Mouse (Mus musculus) testis, adult 2 months (tissue): Measurements from ENCODE around the gene Rps6kb1. TPM values are rescaled to one million over a fixed set of nuclear protein-coding genes. Genes with fewer than 3 reads are reported as not detected.

Experiments used
- H3K27ac ChIP-seq: fragments of 200-500 bp; 2 replicates; pipeline ENCODE4 v1.5.1; 2012; ENCODE audit warnings: low read depth, low read length; ENCODE audit not compliant: control insufficient read depth, insufficient read depth
- H3K27me3 ChIP-seq: fragments of 200-500 bp; 2 replicates; pipeline ENCODE4 v1.6.1; 2012; ENCODE audit warnings: mild to moderate bottlenecking, low read length, moderate library complexity; ENCODE audit not compliant: control insufficient read depth, insufficient read depth
- H3K36me3 ChIP-seq: fragments of 200-500 bp; 2 replicates; pipeline ENCODE4 v1.6.1; 2012; ENCODE audit warnings: mild to moderate bottlenecking, low read length; ENCODE audit not compliant: control insufficient read depth, insufficient read depth
- H3K4me1 ChIP-seq: fragments of 200-500 bp; 2 replicates; pipeline ENCODE4 v1.6.1; 2012; ENCODE audit warnings: low read length; ENCODE audit not compliant: control insufficient read depth, insufficient read depth
- H3K4me3 ChIP-seq: fragments of 200-500 bp; 2 replicates; pipeline ENCODE4 v1.5.1; 2012; ENCODE audit warnings: low read depth, mild to moderate bottlenecking, low read length, moderate library complexity, mixed read lengths; ENCODE audit not compliant: control insufficient read depth
- CTCF ChIP-seq: fragments of 200-500 bp; IDR thresholded peaks from 2 replicates; pipeline ENCODE4 v1.5.1; 2012; ENCODE audit warnings: low read depth, mild to moderate bottlenecking, inconsistent platforms, low read length, moderate library complexity; ENCODE audit not compliant: control insufficient read depth, insufficient read depth, insufficient replicate concordance
- POLR2A ChIP-seq: fragments of 200-500 bp; IDR thresholded peaks from 2 replicates; pipeline ENCODE4 v1.6.1; 2012; ENCODE audit warnings: low read depth, mild to moderate bottlenecking, inconsistent platforms, low read length, moderate library complexity; ENCODE audit not compliant: control insufficient read depth
- polyA plus RNA-seq: library from polyadenylated mRNA; depleted of rRNA; stranded (reverse); fragments of >200 nt; gene quantifications from 2 replicates; pipeline ENCODE4 v1.2.3, GENCODE M21; 2012

The Rps6kb1 gene
- polyA plus RNA-seq, 1 experiment: 4.1 TPM

DNA sequence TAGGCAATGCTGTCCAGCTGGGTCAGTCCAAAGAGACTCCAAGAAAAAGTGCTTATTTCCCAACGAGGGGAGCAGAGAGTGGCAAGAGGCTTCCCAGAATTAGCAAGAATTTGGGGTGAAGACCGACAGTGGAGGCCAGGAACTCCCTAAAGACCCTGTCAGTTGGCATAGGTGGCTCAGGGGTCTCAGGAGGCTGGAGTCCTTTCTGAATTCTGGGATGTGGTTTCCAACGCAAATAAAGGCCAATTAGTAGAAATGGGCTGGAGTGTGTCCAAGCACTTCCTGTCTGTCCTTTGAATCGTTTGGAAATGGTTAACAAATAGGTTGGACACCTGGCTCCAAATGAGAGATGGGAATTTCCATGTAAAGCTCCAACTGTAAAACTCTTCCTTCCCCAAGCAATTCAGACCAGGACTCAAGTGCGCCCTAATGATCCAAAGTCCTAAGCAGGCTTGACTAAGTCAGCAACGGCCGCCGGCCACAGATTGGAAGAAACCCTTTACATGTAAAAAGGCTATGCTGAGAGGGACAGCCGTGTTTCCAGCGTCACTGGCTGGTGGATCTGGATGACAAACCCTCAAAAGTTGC, 35.2 kb upstream of the Rps6kb1 start:
- Histone ChIP-seq H3K27ac (no peak overlapping the region; the same call in 1 of the 2 replicates), H3K4me1 (peaks cover 14% of the 10 kb centered on the region)

GRCm38 (mm10) chr11:86578809-86579730, 34.5 kb upstream of the Rps6kb1 start:
- Histone ChIP-seq H3K27me3 (no peaks in the 10 kb centered on the region), H3K27ac (no peak overlapping the region), H3K4me3 (no peak overlapping the region), H3K36me3 (no peaks in the 10 kb centered on the region), H3K4me1 (peaks cover 14% of the 10 kb centered on the region)
- no peak for TF ChIP-seq CTCF
- no peak for TF ChIP-seq POLR2A

More for the DNA sequence above, 35.2 kb upstream of the Rps6kb1 start:
- no peaks in the 10 kb centered on the region for H3K27me3 ChIP-seq
- TF ChIP-seq POLR2A: no peak
- no peak for TF ChIP-seq CTCF
- H3K4me3 ChIP-seq: no peak overlapping the region
- no peaks in the 10 kb centered on the region for H3K36me3 ChIP-seq

DNA sequence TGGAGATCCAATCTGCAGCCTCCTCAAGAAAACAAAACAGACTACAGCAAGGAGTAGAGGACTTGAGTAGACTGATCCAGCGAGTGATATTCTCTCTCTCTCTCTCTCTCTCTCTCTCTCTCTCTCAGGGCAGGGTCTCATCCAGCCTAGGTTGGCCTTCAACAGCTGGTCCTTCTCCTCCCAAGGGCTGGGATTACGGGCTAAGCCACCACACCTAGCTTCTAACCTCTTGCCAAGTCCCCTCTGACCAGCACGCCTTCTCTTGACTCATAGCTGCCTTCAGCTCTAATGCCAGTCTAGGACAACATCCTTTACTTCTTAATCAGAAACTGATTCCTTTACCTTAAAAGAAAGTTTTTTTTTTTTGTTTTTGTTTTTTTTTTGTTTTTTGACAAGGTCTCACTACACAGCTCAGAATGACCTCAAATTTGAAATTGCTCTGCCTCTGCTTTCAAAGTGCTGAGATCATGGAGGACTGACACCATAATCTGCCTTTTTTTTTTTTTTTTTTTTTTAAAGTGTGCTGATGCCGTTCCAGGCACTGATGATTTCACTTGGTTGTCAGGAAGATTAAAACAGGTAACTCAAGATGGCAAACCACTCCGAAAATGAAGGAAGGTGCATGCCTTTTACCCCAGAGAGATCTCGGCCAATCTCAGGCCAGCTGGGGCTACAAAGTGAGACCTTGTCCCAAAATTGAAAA, 33.7 kb upstream of the Rps6kb1 start:
- TF ChIP-seq CTCF (no peak), POLR2A (no peak)
- H3K4me3 ChIP-seq: no peak overlapping the region
- H3K27ac ChIP-seq: no peak overlapping the region
- H3K4me1 ChIP-seq: peaks cover 14% of the 10 kb centered on the region
- no peaks in the 10 kb centered on the region for H3K27me3 ChIP-seq
- no peaks in the 10 kb centered on the region for H3K36me3 ChIP-seq

GRCm38 (mm10) chr11:86577231-86577630, 32.6 kb upstream of the Rps6kb1 start:
- Histone ChIP-seq H3K27ac (no peak overlapping the region), H3K27me3 (no peaks in the 10 kb centered on the region), H3K4me1 (peaks cover 14% of the 10 kb centered on the region), H3K4me3 (no peak overlapping the region), H3K36me3 (no peaks in the 10 kb centered on the region)
- no peak for TF ChIP-seq POLR2A

DNA sequence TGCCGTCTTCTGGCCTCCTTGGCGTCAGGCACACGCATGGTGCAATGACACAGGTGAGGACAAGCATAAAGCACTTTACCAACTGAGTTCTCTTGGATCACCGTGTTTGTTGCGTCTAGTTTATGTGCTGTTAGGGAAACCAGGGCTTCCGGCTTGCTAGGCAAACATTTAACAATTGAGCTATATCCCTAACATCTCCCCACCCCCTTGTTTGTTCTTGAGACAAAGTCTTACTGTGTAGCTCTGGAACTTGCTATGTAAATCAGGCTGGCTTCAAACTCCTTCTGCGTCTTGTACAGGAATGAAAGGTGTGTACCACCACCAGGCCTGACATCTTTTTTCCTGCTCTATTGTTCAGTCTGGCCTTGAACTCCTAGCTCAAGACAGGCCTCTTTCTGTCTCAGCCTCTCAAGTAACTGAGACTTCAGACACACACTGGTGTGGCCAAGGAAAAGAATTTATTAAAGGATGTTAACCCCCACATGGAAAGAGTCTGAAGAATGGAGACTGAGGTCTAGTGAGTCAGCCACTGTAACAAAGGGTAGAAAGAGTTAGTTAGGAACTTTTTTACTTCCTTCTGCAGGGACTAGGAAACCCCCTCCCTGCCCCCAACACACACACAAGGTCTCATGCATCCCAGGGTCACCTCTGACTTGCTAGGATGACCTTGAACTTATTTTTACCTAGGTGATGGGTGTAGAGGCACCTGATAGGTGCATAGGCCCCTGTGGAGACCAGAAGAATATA, 31.2 kb upstream of the Rps6kb1 start:
- Histone ChIP-seq H3K4me1 (peaks cover 14% of the 10 kb centered on the region), H3K27me3 (no peaks in the 10 kb centered on the region), H3K27ac (no peak overlapping the region), H3K36me3 (no peaks in the 10 kb centered on the region), H3K4me3 (no peak overlapping the region)
- TF ChIP-seq POLR2A (no peak), CTCF (no peak)

GRCm38 (mm10) chr11:86574408-86574807, 29.8 kb upstream of the Rps6kb1 start:
- TF ChIP-seq CTCF: no peak
- no peak for TF ChIP-seq POLR2A
- Histone ChIP-seq H3K4me1 (peaks cover 7% of the 10 kb centered on the region), H3K27ac (no peak overlapping the region)

DNA sequence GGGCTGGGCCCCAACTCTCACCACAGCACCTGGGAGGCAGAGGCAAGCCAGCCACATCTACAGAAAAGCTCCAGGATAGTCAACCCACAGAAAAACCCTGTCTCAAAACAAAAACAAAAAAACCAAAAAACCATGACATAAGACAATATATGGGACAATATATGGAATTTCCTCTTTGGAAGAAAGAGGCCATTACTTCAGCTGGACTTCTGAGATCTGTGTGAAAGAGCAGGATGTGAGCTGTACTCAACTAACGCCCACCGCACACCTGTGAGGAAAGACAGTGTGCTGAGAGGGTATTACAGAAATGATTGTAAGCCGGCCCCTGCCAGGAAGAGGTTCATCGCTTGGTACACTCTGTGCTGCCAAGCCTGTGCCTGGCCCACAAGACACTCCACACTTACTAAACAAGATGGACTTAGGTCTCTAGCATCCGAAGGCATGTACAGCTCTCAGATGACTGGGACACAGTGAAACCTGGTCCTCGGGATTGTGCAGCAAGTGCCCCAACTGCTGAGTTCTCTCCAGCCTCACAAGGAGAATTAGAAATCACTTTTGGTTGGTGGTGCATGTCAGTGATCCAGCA, 29.1 kb upstream of the Rps6kb1 start:
- peaks cover 2% of the 10 kb centered on the region for H3K4me1 ChIP-seq
- no peak overlapping the region for H3K27ac ChIP-seq
- no peak for TF ChIP-seq POLR2A
- TF ChIP-seq CTCF: no peak

More at GRCm38 (mm10) chr11:86574408-86574807, 29.8 kb upstream of the Rps6kb1 start:
- Histone ChIP-seq H3K4me3 (no peak overlapping the region), H3K27me3 (no peaks in the 10 kb centered on the region), H3K36me3 (no peaks in the 10 kb centered on the region)

More for the DNA sequence above, 29.1 kb upstream of the Rps6kb1 start:
- Histone ChIP-seq H3K27me3 (no peaks in the 10 kb centered on the region), H3K36me3 (no peaks in the 10 kb centered on the region), H3K4me3 (no peak overlapping the region)
